Mouse (Mus musculus): ENCODE results near the gene Glul.
A peak's percentile ranks its signal among the peaks of the same experiment; 100 is the strongest.

DNA sequence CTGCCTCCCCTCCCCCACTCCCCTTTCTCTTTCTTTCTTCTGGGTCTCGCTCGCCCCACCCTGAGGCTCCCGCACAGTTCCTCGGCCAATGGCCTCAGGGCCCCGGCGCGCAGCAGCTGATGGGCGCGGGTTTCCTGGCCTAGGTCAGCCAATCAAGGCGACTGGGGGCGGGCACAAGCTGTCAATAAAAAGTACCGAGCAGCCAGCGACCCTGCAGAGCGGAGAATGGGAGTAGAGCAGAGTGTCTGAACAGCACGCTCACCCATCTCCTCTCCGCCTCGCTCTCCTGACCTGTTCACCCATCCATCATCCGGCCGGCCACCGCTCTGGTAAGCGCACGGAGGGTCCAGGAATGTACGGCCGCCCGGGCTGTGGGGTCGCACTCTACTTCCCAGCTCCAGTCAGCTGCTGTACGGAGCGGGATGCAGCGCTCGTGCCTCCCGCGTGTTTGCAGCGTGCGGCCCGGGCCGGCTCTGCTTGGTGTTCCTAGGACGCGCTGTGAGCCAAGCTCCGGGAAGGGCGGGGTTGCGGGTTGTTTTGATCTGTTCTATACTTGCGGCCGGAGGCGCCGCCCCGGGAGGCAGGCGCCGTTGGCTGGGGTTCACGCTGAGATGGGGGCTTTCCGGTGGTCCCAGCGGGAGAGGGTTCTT, at the start of gene Glul, which contains the start of gene Teddm2:
- TF ChIP-seq CTCF (IDR thresholded peaks at IDR 0.05; ENCODE audit: low read depth) (no peak), EP300 (IDR thresholded peaks at IDR 0.05; ENCODE audit: low read depth) (peak; percentile 47; the same call in 1 of the 2 replicates)
